ENCODE assay signal across 9 mouse cellular contexts in genomic region chr19:45998694-45999217, GRCm38 (mm10). TPM values are rescaled to one million over a fixed set of nuclear protein-coding genes. Genes with fewer than 3 reads are reported as not detected.
DNase-seq lines count a peak whose midpoint lies in the region; ATAC-seq and TF ChIP-seq lines count a peak whose summit lies in the region.
"Had no signal": no experiment of that assay in that cellular context is flagged by ENCODE, and none has a peak within 500 bp of the region (broad histone marks: within the 10 kb centered on the region; RNA-seq: fewer than 3 reads in every experiment).

No protein-coding gene starts in this region.

- peak overlapping the region; percentile 64 for H3K4me2 ChIP-seq in heart, embryonic 15.5 days
- H3K4me2 ChIP-seq in hindbrain, embryonic 12.5 days (replicated peaks), result peak overlapping the region; percentile 73
- peak overlapping the region; percentile 69 for H3K4me2 ChIP-seq in midbrain, embryonic 12.5 days (replicated peaks)

- no peak for TF ChIP-seq EP300 in MEL (IDR thresholded peaks at IDR 0.05; ENCODE audit: low read depth in 1 of 2, low read length in 2 of 2)

- ATAC-seq in heart, embryonic 15.5 days (replicated peaks; ENCODE audit: insufficient number of reproducible peaks, insufficient read depth, low FRiP score, low read depth), result no peak
- ATAC-seq in hindbrain, embryonic 12.5 days (ENCODE audit: low FRiP score), result no peak; the same call in 1 of the 2 replicates
- ATAC-seq in midbrain, embryonic 12.5 days (ENCODE audit: low FRiP score, low read depth), result peak; percentile 31; the same call in 1 of the 2 replicates

- no peaks in the 10 kb centered on the region for H3K27me3 ChIP-seq in heart, embryonic 15.5 days
- no peaks in the 10 kb centered on the region for H3K27me3 ChIP-seq in MEL (ENCODE audit: control insufficient read depth in 1 of 2, insufficient read depth in 2 of 2, low read length in 2 of 2)
- H3K27me3 ChIP-seq in hindbrain, embryonic 12.5 days, result peaks cover 12% of the 10 kb centered on the region
- peaks cover 17% of the 10 kb centered on the region for H3K27me3 ChIP-seq in midbrain, embryonic 12.5 days
- H3K27me3 ChIP-seq: Patski had no signal

- no peaks in the 10 kb centered on the region for H3K36me3 ChIP-seq in heart, embryonic 15.5 days
- H3K36me3 ChIP-seq in MEL (ENCODE audit: control insufficient read depth in 1 of 2, insufficient read depth in 2 of 2, low read length in 2 of 2), result peaks cover 0 to 9% of the 10 kb centered on the region in 2 experiments; a peak in 2 of 4 replicates
- peaks cover 4% of the 10 kb centered on the region; the same call in 1 of the 2 replicates for H3K36me3 ChIP-seq in hindbrain, embryonic 12.5 days
- H3K36me3 ChIP-seq in midbrain, embryonic 12.5 days, result peaks cover 10% of the 10 kb centered on the region; the same call in 1 of the 2 replicates

- H3K27ac ChIP-seq in heart, embryonic 15.5 days, result no peak overlapping the region
- no peak overlapping the region for H3K27ac ChIP-seq in MEL (ENCODE audit: control insufficient read depth, low read depth, low read length)
- peak overlapping the region; percentile 96; the same call in 1 of the 2 replicates for H3K27ac ChIP-seq in hindbrain, embryonic 12.5 days
- no peak overlapping the region for H3K27ac ChIP-seq in midbrain, embryonic 12.5 days (replicated peaks)

- peaks cover 8% of the 10 kb centered on the region for H3K79me2 ChIP-seq in MEL (ENCODE audit: control insufficient read depth, insufficient read depth, low read length, poor library complexity)

- intact Hi-C loops in heart, postnatal 25 days (cut with DNase I), result loop anchor here (5.0 kb wide), 1 partner anchor 39 kb away; no protein-coding TSS in a partner anchor

- no peak; a peak in 1 of 4 replicates for TF ChIP-seq POLR2A in MEL (IDR thresholded peaks at IDR 0.05; ENCODE audit: control insufficient read depth in 1 of 2, insufficient read depth in 1 of 2, low read depth in 1 of 2, low read length in 2 of 2, poor library complexity in 1 of 2)

- H3K4me3 ChIP-seq in heart, embryonic 15.5 days, result peak overlapping the region; percentile 81
- peak overlapping the region; percentile 71 to 86 for H3K4me3 ChIP-seq in MEL (ENCODE audit: control insufficient read depth in 1 of 2, insufficient read depth in 1 of 2, low read depth in 2 of 2, low read length in 2 of 2)
- peak overlapping the region; percentile 88 for H3K4me3 ChIP-seq in hindbrain, embryonic 12.5 days
- peak overlapping the region; percentile 77 for H3K4me3 ChIP-seq in midbrain, embryonic 12.5 days

- H3K9ac ChIP-seq in heart, embryonic 15.5 days, result peak overlapping the region; percentile 84
- peak overlapping the region; percentile 62 for H3K9ac ChIP-seq in MEL (ENCODE audit: control insufficient read depth, low read depth, low read length, poor library complexity, severe bottlenecking)
- H3K9ac ChIP-seq in hindbrain, embryonic 12.5 days, result no peak overlapping the region; the same call in 1 of the 2 replicates
- H3K9ac ChIP-seq in midbrain, embryonic 12.5 days (replicated peaks), result 0 out of 2 replicates have a peak overlapping the region, but pooled peaks have one; percentile 28

- TF ChIP-seq RAD21 in MEL (IDR thresholded peaks at IDR 0.05; ENCODE audit: low read depth, low read length), result no peak

- no peak for TF ChIP-seq CTCF in MEL (IDR thresholded peaks at IDR 0.05 in 2 of 3, conservative IDR thresholded peaks at IDR 0.05 in 1 of 3; ENCODE audit: control insufficient read depth in 1 of 3, insufficient read depth in 1 of 3, low read depth in 2 of 3, low read length in 3 of 3, poor library complexity in 1 of 3, severe bottlenecking in 1 of 3)

- H3K4me1 ChIP-seq in heart, embryonic 15.5 days (replicated peaks), result peaks cover 10% of the 10 kb centered on the region
- peaks cover 0 to 11% of the 10 kb centered on the region in 2 experiments; a peak in 2 of 4 replicates for H3K4me1 ChIP-seq in MEL (ENCODE audit: control insufficient read depth in 1 of 2, insufficient read depth in 2 of 2, low read length in 2 of 2)
- H3K4me1 ChIP-seq in hindbrain, embryonic 12.5 days, result peaks cover 12% of the 10 kb centered on the region
- peaks cover 14% of the 10 kb centered on the region for H3K4me1 ChIP-seq in midbrain, embryonic 12.5 days

- H3K9me3 ChIP-seq in heart, embryonic 15.5 days (replicated peaks), result no peaks in the 10 kb centered on the region
- no peaks in the 10 kb centered on the region for H3K9me3 ChIP-seq in MEL (replicated peaks; ENCODE audit: insufficient read depth, low read length)
- peaks cover 11% of the 10 kb centered on the region; the same call in 1 of the 2 replicates for H3K9me3 ChIP-seq in hindbrain, embryonic 12.5 days (replicated peaks)
- H3K9me3 ChIP-seq in midbrain, embryonic 12.5 days, result peaks cover 10% of the 10 kb centered on the region; the same call in 1 of the 2 replicates

- no peak for DNase-seq in heart, postnatal 25 days (ENCODE audit: low spot score)
- DNase-seq in MEL (ENCODE audit: low read depth, low spot score), result no peak
- DNase-seq in adrenal gland, adult 8-10 months, result no peak
- no peak for DNase-seq in natural killer cell, adult 2 months (ENCODE audit: low spot score in 2 of 2)
- DNase-seq in gastrocnemius, postnatal 4 days (ENCODE audit: low spot score in 2 of 2), result no peak

- WGBS in heart, embryonic 15.5 days, result 10% methylated on average over 8 of the region's 8 CpGs
- 15% methylated on average over 8 of the region's 8 CpGs for WGBS in hindbrain, embryonic 12.5 days
- 19% methylated on average over 8 of the region's 8 CpGs for WGBS in midbrain, embryonic 12.5 days

TF ChIP-seq in MEL, 35 proteins besides CTCF, POLR2A, EP300 and RAD21:
- TF ChIP-seq ZNF384 (IDR thresholded peaks at IDR 0.05; ENCODE audit: low read depth, low read length) (peak; percentile 84), MYB (IDR thresholded peaks at IDR 0.05; ENCODE audit: low read depth, low read length) (no peak)

RNA-seq across cellular contexts. Expression of gene Armh3, which starts 0.5 kb away (rescaled TPM):
- 12.2 and 15.3 TPM in 2 replicates for polyA plus RNA-seq in heart, embryonic 15.5 days (2015; fragmentation: Nextera tagmentation; extraction: Ambion mirVana)
- 10 to 100 TPM; 14.8 to 16.0 TPM for total RNA-seq in heart, postnatal 25 days (2021)
- 4.1 TPM in 2 replicates for total RNA-seq in MEL (2012; rRNA removed)
- 10 to 100 TPM in 1 of 2 experiments, not detected in 1; 10.8 TPM for polyA plus RNA-seq in MEL (2012; ENCODE audit: insufficient read depth in 1 of 2, insufficient read length in 2 of 2, low read depth in 1 of 2, low replicate concordance in 2 of 2, missing spikeins in 1 of 2)
- 21.3 and 24.2 TPM in 2 replicates for polyA plus RNA-seq in hindbrain, embryonic 12.5 days (2016; fragmentation: Nextera tagmentation; extraction: Ambion mirVana)
- polyA plus RNA-seq in midbrain, embryonic 12.5 days (2016; fragmentation: Nextera tagmentation; extraction: Ambion mirVana), result 20.9 and 22.6 TPM in 2 replicates
- 10 to 100 TPM; 19.0 to 27.7 (median 20.8) TPM for total RNA-seq in adrenal gland, adult 8-10 months (2022)
- total RNA-seq in gastrocnemius, postnatal 4 days (2021), result 10 to 100 TPM; 16.0 to 19.0 TPM

RNA-seq across cellular contexts. Expression of gene Hps6, which starts 4.6 kb away (rescaled TPM):
- 6.5 and 7.5 TPM in 2 replicates for polyA plus RNA-seq in heart, embryonic 15.5 days (2015; fragmentation: Nextera tagmentation; extraction: Ambion mirVana)
- 1 to 10 TPM; 6.2 to 7.0 TPM for total RNA-seq in heart, postnatal 25 days (2021)
- total RNA-seq in MEL (2012; rRNA removed), result 11.4 and 11.5 TPM in 2 replicates
- polyA plus RNA-seq in MEL (2012; ENCODE audit: insufficient read depth in 1 of 2, insufficient read length in 2 of 2, low read depth in 1 of 2, low replicate concordance in 2 of 2, missing spikeins in 1 of 2), result 10 to 100 TPM in 1 of 2 experiments, not detected in 1; 13.2 TPM
- polyA plus RNA-seq in hindbrain, embryonic 12.5 days (2016; fragmentation: Nextera tagmentation; extraction: Ambion mirVana), result 4.8 and 5.1 TPM in 2 replicates
- 2.9 and 4.0 TPM in 2 replicates for polyA plus RNA-seq in midbrain, embryonic 12.5 days (2016; fragmentation: Nextera tagmentation; extraction: Ambion mirVana)
- total RNA-seq in adrenal gland, adult 8-10 months (2022), result 10 to 100 TPM; 13.0 to 25.3 (median 19.9) TPM
- total RNA-seq in gastrocnemius, postnatal 4 days (2021), result 1 to 10 TPM; 4.9 to 5.5 TPM

RNA-seq across cellular contexts. Expression of gene Pprc1, which starts 45.9 kb away (rescaled TPM):
- 17.7 and 25.8 TPM in 2 replicates for polyA plus RNA-seq in heart, embryonic 15.5 days (2015; fragmentation: Nextera tagmentation; extraction: Ambion mirVana)
- total RNA-seq in heart, postnatal 25 days (2021), result 10 to 100 TPM; 14.0 to 14.9 TPM
- total RNA-seq in MEL (2012; rRNA removed), result 39.3 and 41.9 TPM in 2 replicates
- polyA plus RNA-seq in MEL (2012; ENCODE audit: insufficient read depth in 1 of 2, insufficient read length in 2 of 2, low read depth in 1 of 2, low replicate concordance in 2 of 2, missing spikeins in 1 of 2), result 100 to 1,000 TPM in 1 of 2 experiments, 10 to 100 TPM in 1; 27.8 to 135 TPM
- polyA plus RNA-seq in hindbrain, embryonic 12.5 days (2016; fragmentation: Nextera tagmentation; extraction: Ambion mirVana), result 28.5 and 30.8 TPM in 2 replicates
- polyA plus RNA-seq in midbrain, embryonic 12.5 days (2016; fragmentation: Nextera tagmentation; extraction: Ambion mirVana), result 30.0 and 32.2 TPM in 2 replicates
- 10 to 100 TPM; 27.8 to 37.8 (median 34.3) TPM for total RNA-seq in adrenal gland, adult 8-10 months (2022)
- 10 to 100 TPM; 35.3 to 43.9 TPM for total RNA-seq in gastrocnemius, postnatal 4 days (2021)

RNA-seq across cellular contexts. Expression of gene Ldb1, which starts 46.3 kb away (rescaled TPM):
- 64.5 and 78.7 TPM in 2 replicates for polyA plus RNA-seq in heart, embryonic 15.5 days (2015; fragmentation: Nextera tagmentation; extraction: Ambion mirVana)
- total RNA-seq in heart, postnatal 25 days (2021), result 10 to 100 TPM; 40.3 to 44.7 TPM
- total RNA-seq in MEL (2012; rRNA removed), result 299 and 357 TPM in 2 replicates
- 100 to 1,000 TPM; 632 to 842 TPM for polyA plus RNA-seq in MEL (2012; ENCODE audit: insufficient read depth in 1 of 2, insufficient read length in 2 of 2, low read depth in 1 of 2, low replicate concordance in 2 of 2, missing spikeins in 1 of 2)
- 129 and 138 TPM in 2 replicates for polyA plus RNA-seq in hindbrain, embryonic 12.5 days (2016; fragmentation: Nextera tagmentation; extraction: Ambion mirVana)
- 126 and 134 TPM in 2 replicates for polyA plus RNA-seq in midbrain, embryonic 12.5 days (2016; fragmentation: Nextera tagmentation; extraction: Ambion mirVana)
- total RNA-seq in adrenal gland, adult 8-10 months (2022), result 100 to 1,000 TPM in 2 of 4 experiments, 10 to 100 TPM in 2; 55.5 to 115 (median 89.6) TPM
- total RNA-seq in gastrocnemius, postnatal 4 days (2021), result 10 to 100 TPM; 75.3 to 85.3 TPM
